Mouse (Mus musculus) intestine, embryonic 14.5 days (tissue): ENCODE results near the gene 0610010K14Rik. TPM values are rescaled to one million over a fixed set of nuclear protein-coding genes. Genes with fewer than 3 reads are reported as not detected.

Source experiments
- ATAC-seq: fragments of 200-750 bp; cut with Nextera tagmentation; replicated peaks from 2 replicates; pipeline ENCODE4 v1.8.0; 2017; ENCODE audit warnings: low read depth, moderate number of reproducible peaks, moderate TSS enrichment, moderate library complexity; ENCODE audit not compliant: low FRiP score, low TSS enrichment
- DNase-seq: peaks from one replicate; pipeline ENCODE4 v3.0.0-alpha.2; 2018; ENCODE audit warnings: low spot score
- H3K27ac ChIP-seq: fragments of 300-500 bp; sonication (generic); 2 replicates; pipeline ENCODE4 v1.5.1; 2014; ENCODE audit warnings: low read depth, mild to moderate bottlenecking, control low read depth
- H3K27me3 ChIP-seq: fragments of 300-500 bp; sonication (generic); replicated peaks from 2 replicates; pipeline ENCODE4 v1.6.1; 2014; ENCODE audit warnings: low read length, control low read depth; ENCODE audit not compliant: control insufficient read depth, insufficient read depth
- H3K36me3 ChIP-seq: fragments of 300-500 bp; sonication (generic); 2 replicates; pipeline ENCODE4 v1.6.1; 2014; ENCODE audit warnings: low read length, control low read depth; ENCODE audit not compliant: control insufficient read depth, insufficient read depth
- H3K4me1 ChIP-seq: fragments of 300-500 bp; sonication (generic); replicated peaks from 2 replicates; pipeline ENCODE4 v1.6.1; 2014; ENCODE audit warnings: low read length, control low read depth, mixed read lengths; ENCODE audit not compliant: control insufficient read depth, insufficient read depth
- H3K4me2 ChIP-seq: fragments of 300-500 bp; sonication (generic); 2 replicates; pipeline ENCODE4 v1.6.1; 2014; ENCODE audit warnings: low read length
- H3K4me3 ChIP-seq: fragments of 300-500 bp; sonication (generic); 2 replicates; pipeline ENCODE4 v1.5.1; 2014; ENCODE audit warnings: low read depth, low read length, control low read depth, mixed read lengths
- H3K9ac ChIP-seq: fragments of 300-500 bp; sonication (generic); 2 replicates; pipeline ENCODE4 v1.6.1; 2014; ENCODE audit warnings: mild to moderate bottlenecking, low read length
- H3K9me3 ChIP-seq: fragments of 300-500 bp; sonication (generic); 2 replicates; pipeline ENCODE4 v1.6.1; 2016; ENCODE audit warnings: low read length, control low read depth; ENCODE audit not compliant: control insufficient read depth
- WGBS: fragments of 180-500 bp; shearing (Covaris S2); extraction: QIAGEN DNeasy Blood & Tissue Kit; methylation state at CpG from one replicate; pipeline ENCODE4 v1.1.7; 2014; 5-methylcytosine and 5-hydroxymethylcytosine counted together
- polyA plus RNA-seq: library from polyadenylated mRNA; unstranded; fragments of >200 nt; fragmentation: Nextera tagmentation; extraction: Ambion mirVana; gene quantifications from 2 replicates; pipeline ENCODE4 v1.2.1, GENCODE M21; 2014

Gene 0610010K14Rik
- polyA plus RNA-seq, 1 experiment from 2014 or later, result 159 TPM

- no peak for ATAC-seq
- H3K9me3 ChIP-seq, result no peaks in the 10 kb centered on the region
- H3K36me3 ChIP-seq, result peaks cover 13% of the 10 kb centered on the region; the same call in 1 of the 2 replicates
- 23% methylated on average over 22 of the region's 22 CpGs for WGBS
- no peak overlapping the region for H3K9ac ChIP-seq
- no peak overlapping the region for H3K4me2 ChIP-seq
- peaks cover 12% of the 10 kb centered on the region for H3K4me1 ChIP-seq
- DNase-seq, result no peak
- H3K27ac ChIP-seq, result no peak overlapping the region
- peaks cover 41% of the 10 kb centered on the region for H3K27me3 ChIP-seq
- H3K4me3 ChIP-seq, result no peak overlapping the region
Observed at GRCm38 (mm10) chr11:70215301-70215700, 22.4 kb downstream of the 0610010K14Rik start.

GRCm38 (mm10) chr11:70214856-70215209 lies 22.9 kb downstream of the 0610010K14Rik start:
- H3K9me3 ChIP-seq, result no peaks in the 10 kb centered on the region
- WGBS, result 16% methylated on average over 18 of the region's 18 CpGs
- peaks cover 8% of the 10 kb centered on the region for H3K4me1 ChIP-seq
- no peak overlapping the region for H3K9ac ChIP-seq
- peaks cover 13% of the 10 kb centered on the region; the same call in 1 of the 2 replicates for H3K36me3 ChIP-seq
- peaks cover 41% of the 10 kb centered on the region for H3K27me3 ChIP-seq
- ATAC-seq (no peak), DNase-seq (peak; percentile 59)
- no peak overlapping the region for H3K27ac ChIP-seq
- H3K4me3 ChIP-seq, result peak overlapping the region; percentile 28
- H3K4me2 ChIP-seq, result peak overlapping the region; percentile 64

DNA sequence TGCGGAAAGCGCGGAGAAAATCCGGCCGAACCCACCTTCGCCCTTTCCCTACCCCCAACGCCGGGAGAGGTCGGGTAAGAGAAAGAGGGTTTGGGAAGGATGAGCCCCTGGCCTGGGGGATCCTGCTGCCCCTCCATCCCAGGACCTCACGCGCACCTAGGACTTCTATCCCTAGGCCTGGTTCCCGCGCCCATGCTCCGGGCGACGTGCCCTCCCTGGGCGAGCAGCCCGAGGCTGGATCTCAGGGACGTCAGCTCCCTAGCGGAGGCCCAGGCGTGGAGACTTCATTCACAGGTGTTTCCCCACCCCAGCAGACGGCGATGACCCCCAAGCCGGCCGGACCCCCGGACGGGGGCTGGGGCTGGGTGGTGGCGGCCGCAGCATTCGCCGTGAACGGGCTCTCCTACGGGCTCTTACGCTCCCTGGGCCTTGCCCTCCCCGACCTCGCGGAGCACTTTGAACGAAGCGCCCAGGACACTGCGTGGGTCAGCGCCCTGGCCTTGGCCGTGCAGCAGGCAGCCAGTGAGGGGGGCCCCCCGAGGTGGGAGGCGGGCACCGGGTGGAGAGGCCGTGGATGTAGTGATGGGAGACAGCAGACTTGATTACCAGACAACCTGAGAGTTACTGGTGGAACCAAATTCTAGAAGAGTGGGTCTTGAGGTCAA lies 23.4 kb downstream of the 0610010K14Rik start:
- H3K27me3 ChIP-seq, result peaks cover 41% of the 10 kb centered on the region

DNA sequence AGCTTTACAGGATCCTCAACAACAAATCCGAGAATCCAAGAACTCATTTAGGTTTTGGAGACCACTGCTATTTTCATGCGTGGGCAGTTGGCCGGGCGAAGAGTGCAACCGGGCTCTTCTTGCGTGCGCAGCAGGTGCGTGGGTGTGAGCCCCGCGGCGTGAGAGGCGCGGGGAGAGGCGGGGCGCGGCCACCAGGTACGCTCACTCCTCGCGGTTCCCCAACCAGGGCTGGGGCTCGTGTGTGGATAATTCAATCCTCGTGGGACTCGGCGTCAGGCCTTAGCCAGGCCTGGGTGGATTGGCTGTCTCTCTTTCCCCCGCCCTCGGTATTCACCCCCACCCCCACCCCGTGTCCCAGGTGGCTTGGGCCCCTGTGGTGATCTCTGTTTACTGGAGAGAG lies 24.0 kb downstream of the 0610010K14Rik start:
- DNase-seq (peak; percentile 63), ATAC-seq (peak; percentile 21; the same call in 1 of the 2 replicates)
- Histone ChIP-seq H3K4me3 (peak overlapping the region; percentile 28), H3K4me2 (peak overlapping the region; percentile 64), H3K9ac (no peak overlapping the region), H3K9me3 (no peaks in the 10 kb centered on the region), H3K27me3 (peaks cover 41% of the 10 kb centered on the region), H3K36me3 (peaks cover 13% of the 10 kb centered on the region; the same call in 1 of the 2 replicates), H3K4me1 (peaks cover 8% of the 10 kb centered on the region), H3K27ac (no peak overlapping the region)
- 6% methylated on average over 26 of the region's 26 CpGs for WGBS

More for the DNA sequence above, 23.4 kb downstream of the 0610010K14Rik start:
- peak; percentile 47 for ATAC-seq
- WGBS, result 2% methylated on average over 46 of the region's 46 CpGs
- Histone ChIP-seq H3K4me2 (peak overlapping the region; percentile 64), H3K36me3 (peaks cover 13% of the 10 kb centered on the region; the same call in 1 of the 2 replicates), H3K9me3 (no peaks in the 10 kb centered on the region), H3K4me3 (peak overlapping the region; percentile 28), H3K4me1 (peaks cover 8% of the 10 kb centered on the region), H3K9ac (0 out of 2 replicates have a peak overlapping the region, but pooled peaks have one; percentile 14), H3K27ac (no peak overlapping the region)
- peak; percentile 77 for DNase-seq

DNA sequence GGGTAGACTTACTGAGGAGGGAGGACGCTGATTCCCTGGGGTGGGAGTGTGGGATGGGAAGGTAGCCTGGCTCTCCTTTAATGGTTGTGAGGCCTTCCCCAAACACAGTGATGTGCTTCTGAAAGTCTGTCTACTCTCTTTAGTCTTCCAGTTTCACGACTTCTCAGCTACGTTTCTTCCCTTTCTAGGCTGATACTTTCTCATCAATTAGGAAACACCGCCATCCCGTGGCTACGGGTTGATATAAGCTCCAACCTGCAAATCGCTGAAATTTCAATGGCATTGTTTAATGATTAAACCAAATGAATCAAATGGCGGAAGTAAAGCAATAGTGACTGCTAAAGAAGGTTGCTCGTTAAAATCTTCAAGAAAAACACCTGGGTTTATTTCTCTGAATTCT lies 24.8 kb downstream of the 0610010K14Rik start:
- WGBS, result 9% methylated on average over 9 of the region's 9 CpGs
- no peak for ATAC-seq
- peak; percentile 81 for DNase-seq
- no peak overlapping the region; the same call in 1 of the 2 replicates for H3K4me2 ChIP-seq
- H3K9ac ChIP-seq, result no peak overlapping the region
- no peak overlapping the region for H3K27ac ChIP-seq
- peaks cover 41% of the 10 kb centered on the region for H3K27me3 ChIP-seq
- peaks cover 13% of the 10 kb centered on the region; the same call in 1 of the 2 replicates for H3K36me3 ChIP-seq
- no peak overlapping the region for H3K4me3 ChIP-seq
- H3K4me1 ChIP-seq, result peaks cover 8% of the 10 kb centered on the region
- no peaks in the 10 kb centered on the region for H3K9me3 ChIP-seq

DNA sequence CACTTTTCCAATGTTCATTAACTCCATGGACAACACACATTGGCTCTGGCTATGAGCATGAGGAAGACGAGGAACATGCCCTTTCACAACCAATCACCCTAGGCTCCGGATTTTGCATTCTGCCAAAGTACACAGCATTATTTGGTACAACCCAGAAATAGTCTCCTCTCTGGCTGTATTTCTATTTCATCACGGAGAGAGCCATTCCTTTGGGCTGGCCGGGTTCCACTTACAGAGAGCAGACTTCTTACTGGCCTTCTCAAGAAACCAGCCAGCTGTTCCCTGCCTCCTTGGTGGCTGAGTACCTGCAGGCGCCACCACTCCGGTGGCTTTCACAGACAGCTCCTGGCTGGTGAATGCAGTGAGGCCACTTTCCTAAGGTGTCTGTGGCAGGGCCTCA lies 25.3 kb downstream of the 0610010K14Rik start, which contains the start of gene Slc16a11:
Gene Slc16a11 (plus strand): TSS at position 330 of the 400 bp plus-strand sequence.
- Histone ChIP-seq H3K9me3 (no peaks in the 10 kb centered on the region), H3K4me3 (no peak within 1 kb of the TSS; the same call in 1 of the 2 replicates), H3K9ac (no peak within 1 kb of the TSS), H3K27me3 (peaks cover 41% of the 10 kb centered on the region), H3K27ac (no peak within 1 kb of the TSS), H3K36me3 (peaks cover 10% of the 10 kb centered on the region; the same call in 1 of the 2 replicates), H3K4me1 (peaks cover 8% of the 10 kb centered on the region), H3K4me2 (peak within 1 kb of the TSS; percentile 64)
- no peak for DNase-seq
- no peak for ATAC-seq
- 60% methylated on average over 6 of the region's 6 CpGs for WGBS

DNA sequence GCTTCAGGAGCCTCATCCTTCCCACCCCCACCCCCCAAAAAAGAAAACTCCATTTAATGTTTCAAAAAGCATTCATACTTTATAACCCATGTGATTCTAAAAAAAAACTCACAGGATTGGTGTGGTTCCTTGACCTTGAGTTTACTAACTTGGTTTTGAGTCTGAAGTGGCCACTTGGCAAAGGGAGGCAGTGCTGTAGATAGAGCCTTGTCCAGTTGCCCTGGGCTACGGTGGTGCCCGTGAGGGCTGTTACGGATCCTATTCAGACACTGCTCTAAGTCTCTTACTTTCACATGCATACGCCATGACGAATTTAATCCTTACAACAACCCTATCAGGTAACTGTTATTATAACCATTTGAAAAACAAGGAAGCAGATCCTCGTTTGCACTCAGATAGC lies 25.7 kb downstream of the 0610010K14Rik start:
- H3K4me1 ChIP-seq, result peaks cover 8% of the 10 kb centered on the region
- H3K36me3 ChIP-seq, result peaks cover 5% of the 10 kb centered on the region; the same call in 1 of the 2 replicates
- H3K4me2 ChIP-seq, result no peak overlapping the region
- ATAC-seq, result no peak
- no peak overlapping the region for H3K9ac ChIP-seq
- 88% methylated on average over 6 of the region's 6 CpGs for WGBS
- H3K27ac ChIP-seq, result no peak overlapping the region
- H3K27me3 ChIP-seq, result peaks cover 40% of the 10 kb centered on the region
- no peaks in the 10 kb centered on the region for H3K9me3 ChIP-seq
- DNase-seq, result no peak
- no peak overlapping the region for H3K4me3 ChIP-seq

- Histone ChIP-seq H3K4me2 (no peak overlapping the region), H3K4me3 (no peak overlapping the region), H3K9me3 (no peaks in the 10 kb centered on the region), H3K4me1 (peaks cover 8% of the 10 kb centered on the region), H3K27ac (no peak overlapping the region), H3K36me3 (no peaks in the 10 kb centered on the region), H3K9ac (no peak overlapping the region), H3K27me3 (peaks cover 27% of the 10 kb centered on the region)
- WGBS, result 80% methylated on average over 2 of the region's 2 CpGs
- no peak for ATAC-seq
- DNase-seq, result no peak
Observed at GRCm38 (mm10) chr11:70210681-70211080, 27.0 kb downstream of the 0610010K14Rik start.
